Mouse (Mus musculus): ENCODE data around the gene Ifna15.
A peak's percentile ranks its signal among the peaks of the same experiment; 100 is the strongest.
"Not testable (repeated sequence)": the region's sequence is repeated elsewhere in the genome, so short reads cannot be mapped to it uniquely, and the experiment has no call there.

Gene Ifna15

GRCm38 (mm10) chr4:88558145-88558544 lies at the start of gene Ifna15:
TSS of gene Ifna15 (minus strand) at chr4:88558245.
- DNase-seq (ENCODE audit: low spot score), result not testable (repeated sequence)

- no peak for DNase-seq (ENCODE audit: low spot score)
These were observed 45.2 kb upstream of the Ifna15 start, which contains the start of gene Ifna12 for GRCm38 (mm10) chr4:88603276-88603675. TSS of gene Ifna12 (minus strand) at chr4:88603376.

GRCm38 (mm10) chr4:88592285-88592684 lies 34.2 kb upstream of the Ifna15 start, which contains the start of gene Ifna9:
TSS of gene Ifna9 (minus strand) at chr4:88592385.
- no peak for DNase-seq (ENCODE audit: low spot score)

GRCm38 (mm10) chr4:88571698-88572097 lies 13.7 kb upstream of the Ifna15 start, which contains the start of gene Ifna14:
TSS of gene Ifna14 (minus strand) at chr4:88571798.
- no peak for DNase-seq (ENCODE audit: low spot score)

GRCm38 (mm10) chr4:88561791-88562190 lies 3.7 kb upstream of the Ifna15 start:
- no peak for DNase-seq (ENCODE audit: low spot score)

GRCm38 (mm10) chr4:88550161-88550945 lies 7.7 kb downstream of the Ifna15 start:
- peak; percentile 90 for DNase-seq (ENCODE audit: low spot score)

- DNase-seq (ENCODE audit: low spot score), result no peak
These were observed 10.1 kb downstream of the Ifna15 start for GRCm38 (mm10) chr4:88547986-88548385.

- peak; percentile 77 for DNase-seq (ENCODE audit: low spot score)
These were observed 14.3 kb downstream of the Ifna15 start for GRCm38 (mm10) chr4:88543649-88544234.

DNA sequence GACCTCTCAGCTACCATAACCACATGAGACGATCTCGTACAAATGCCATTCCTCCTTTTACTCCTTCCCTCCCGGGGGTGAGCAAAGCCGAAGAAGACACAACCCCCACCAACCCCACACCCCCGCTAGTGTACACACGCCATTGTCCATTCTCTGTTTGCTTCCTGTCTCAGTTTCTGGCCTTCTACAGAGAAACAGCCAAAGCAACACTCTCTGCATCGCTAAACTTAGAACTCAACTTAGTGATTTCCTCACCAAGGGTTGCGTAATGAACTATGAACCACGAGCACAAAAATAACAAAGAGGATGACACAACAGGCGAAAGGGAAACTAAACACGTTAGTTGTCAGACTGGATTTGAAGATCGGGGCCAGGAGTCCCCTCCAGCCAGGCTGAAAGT lies 20.7 kb downstream of the Ifna15 start:
- no peak for DNase-seq (ENCODE audit: low spot score)

- no peak for DNase-seq (ENCODE audit: low spot score)
These were observed 21.4 kb downstream of the Ifna15 start for GRCm38 (mm10) chr4:88536640-88537039.

GRCm38 (mm10) chr4:88535742-88536141 lies 22.3 kb downstream of the Ifna15 start:
- no peak for DNase-seq (ENCODE audit: low spot score)

GRCm38 (mm10) chr4:88534903-88535302 lies 23.1 kb downstream of the Ifna15 start:
- DNase-seq (ENCODE audit: low spot score), result no peak

DNA sequence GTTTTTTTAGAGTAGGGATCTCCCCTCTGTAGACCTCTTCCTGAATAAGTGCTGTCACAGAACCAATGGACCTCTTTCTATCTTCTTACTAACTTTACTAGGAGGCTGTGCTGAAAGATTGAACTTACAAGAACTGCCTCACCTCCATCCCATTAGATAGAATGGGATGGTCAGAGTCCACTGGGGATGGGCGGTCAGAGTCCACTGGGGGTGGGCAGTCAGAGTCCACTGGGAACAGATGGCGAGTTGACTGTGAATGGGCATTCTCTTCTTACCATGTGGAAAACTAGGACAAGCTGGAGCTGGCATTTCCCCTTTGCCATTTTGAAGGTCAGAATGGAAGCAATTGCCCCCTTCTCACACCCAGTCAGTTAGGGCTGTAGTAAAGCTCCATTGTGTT lies 24.5 kb downstream of the Ifna15 start:
- DNase-seq (ENCODE audit: low spot score), result no peak

- DNase-seq (ENCODE audit: low spot score), result no peak
These were observed 27.2 kb downstream of the Ifna15 start for GRCm38 (mm10) chr4:88530892-88531291.

DNA sequence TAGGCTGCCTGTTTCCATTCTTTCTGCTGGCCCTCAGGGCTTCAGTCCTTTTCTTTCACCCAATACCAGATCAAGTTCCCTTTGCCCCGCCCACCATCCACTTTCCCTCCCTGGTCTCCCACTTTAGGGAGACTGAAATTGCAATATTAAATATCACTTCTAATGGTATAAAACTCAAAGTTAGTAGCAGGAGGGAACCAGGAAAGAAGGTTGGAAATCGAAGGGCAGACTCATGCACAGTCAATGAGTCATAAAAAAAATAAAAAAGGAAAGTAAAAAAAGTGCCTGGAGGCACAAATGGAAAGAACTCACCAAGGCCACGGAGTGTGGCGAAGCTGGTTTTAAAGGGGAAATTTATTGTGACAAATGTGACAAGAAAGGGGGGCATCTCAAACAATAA lies 27.8 kb downstream of the Ifna15 start:
- DNase-seq (ENCODE audit: low spot score), result no peak

DNA sequence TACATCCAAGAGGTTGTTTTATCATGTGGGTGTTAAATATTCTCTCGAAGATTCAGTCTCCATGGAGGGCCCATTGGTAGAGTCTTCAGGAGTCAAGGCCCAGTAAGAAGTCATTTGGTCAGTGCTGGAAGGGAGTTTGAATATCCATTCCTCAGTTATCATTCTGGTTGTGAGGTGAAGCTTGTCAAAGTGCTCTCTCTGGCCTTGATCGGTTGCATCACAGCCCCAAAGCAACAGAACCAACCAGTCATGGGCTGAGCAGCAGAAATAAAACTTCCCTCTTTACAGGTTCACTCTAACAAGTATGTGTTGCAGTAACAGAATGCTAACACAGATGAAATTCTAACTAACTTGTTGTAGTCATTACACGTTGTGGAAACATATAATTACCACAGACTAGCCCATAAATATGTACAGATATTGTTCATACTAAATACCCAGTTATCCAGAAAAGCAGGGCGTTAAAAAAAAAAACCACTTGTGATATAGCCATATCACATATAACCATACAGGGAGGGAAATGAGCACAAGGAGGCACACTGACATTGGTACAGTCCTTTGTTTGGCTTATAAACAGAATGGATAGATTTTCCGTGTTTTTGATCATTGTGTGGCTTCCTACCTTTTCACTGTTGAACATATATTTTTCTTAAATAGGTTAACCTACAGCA lies 31.5 kb downstream of the Ifna15 start:
- no peak for DNase-seq (ENCODE audit: low spot score)

DNA sequence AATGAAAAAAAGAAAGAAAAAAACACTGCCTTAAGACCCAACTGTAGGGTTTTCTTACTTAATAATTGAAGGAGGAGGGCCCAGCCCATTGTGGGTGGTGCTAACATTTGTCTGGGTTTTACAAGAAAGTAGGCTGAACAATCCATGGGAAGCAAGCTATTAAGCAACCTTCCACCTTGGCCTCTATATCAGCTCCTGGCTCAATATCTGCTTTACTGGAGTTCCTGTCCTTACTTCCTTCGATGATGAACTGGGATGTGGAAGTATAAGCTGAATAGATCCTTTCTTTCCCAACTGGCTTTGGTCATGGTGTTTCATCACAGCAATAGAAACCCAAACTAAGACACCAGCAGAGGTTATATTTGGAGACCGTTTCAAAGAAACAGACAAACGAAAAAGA lies 32.7 kb downstream of the Ifna15 start:
- DNase-seq (ENCODE audit: low spot score), result no peak

- peak; percentile 39 for DNase-seq (ENCODE audit: low spot score)
These were observed 34.8 kb downstream of the Ifna15 start for GRCm38 (mm10) chr4:88523241-88523640.

DNA sequence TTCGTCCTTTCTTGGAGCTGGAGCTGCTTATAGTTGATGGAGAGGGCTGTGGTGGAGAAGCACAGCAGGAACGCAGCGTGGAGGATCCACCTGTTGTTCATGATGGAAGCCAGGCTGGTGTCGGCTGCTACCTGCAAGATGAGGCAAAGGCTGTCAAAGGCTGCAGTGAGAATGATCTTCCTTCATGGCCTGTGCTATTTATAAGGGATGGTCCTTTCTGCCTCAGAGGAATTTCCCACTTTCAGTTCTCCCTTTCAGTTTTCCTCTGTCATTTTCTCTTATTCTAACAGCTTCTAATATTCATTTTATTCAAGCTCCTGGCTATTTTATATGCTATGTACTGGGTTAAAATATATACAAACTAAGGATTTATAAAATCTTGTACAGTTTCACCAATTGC lies 35.4 kb downstream of the Ifna15 start, which contains the start of gene Ifnb1:
Gene Ifnb1, minus strand, starts transcription at position 101 of the 400 bp plus-strand sequence.
- no peak for DNase-seq (ENCODE audit: low spot score)

DNA sequence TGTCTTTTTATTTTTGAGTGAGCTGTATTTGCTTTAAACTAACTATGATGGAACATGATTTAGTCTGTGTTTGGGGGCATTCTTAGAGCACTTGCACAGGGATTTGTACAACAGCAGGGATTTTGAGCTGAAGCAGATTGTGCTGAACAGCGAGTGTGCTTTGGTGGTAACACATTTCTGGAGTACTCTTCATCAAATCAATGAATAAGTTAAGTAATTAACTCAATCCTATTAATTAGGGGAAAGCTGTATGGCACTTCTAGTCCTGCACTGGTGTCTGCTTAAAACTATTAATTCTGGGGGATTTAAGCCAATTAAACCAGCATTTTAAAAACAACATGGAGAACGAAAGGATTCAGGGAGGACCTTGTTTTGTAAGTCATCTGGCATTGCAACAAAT lies 40.1 kb downstream of the Ifna15 start:
- no peak for DNase-seq (ENCODE audit: low spot score)

- peak; percentile 10 for DNase-seq (ENCODE audit: low spot score)
These were observed 42.3 kb downstream of the Ifna15 start for GRCm38 (mm10) chr4:88515711-88516211.

GRCm38 (mm10) chr4:88515250-88515649 lies 42.8 kb downstream of the Ifna15 start:
- no peak for DNase-seq (ENCODE audit: low spot score)

- peak; percentile 71 for DNase-seq (ENCODE audit: low spot score)
These were observed 43.6 kb downstream of the Ifna15 start for GRCm38 (mm10) chr4:88514403-88514802.

Measured in embryo, embryonic 10 days (tissue).